Mouse (Mus musculus) left cerebral cortex, postnatal 4 days (tissue): Measurements from ENCODE around the gene Gm8005. TPM values are rescaled to one million over a fixed set of nuclear protein-coding genes. Genes with fewer than 3 reads are reported as not detected.
"Not testable (repeated sequence)": the region's sequence is repeated elsewhere in the genome, so short reads cannot be mapped to it uniquely, and the experiment has no call there.

Experiments used
- DNase-seq: peaks from one replicate; pipeline ENCODE4 v3.0.0-alpha.2; 2022
- intact Hi-C: fragments of 180-260 bp; cut with DNase I; formaldehyde crosslinking; loops from one replicate; pipeline ENCODE4 v1.15.1; 2025
- total RNA-seq, 2 experiments: library from RNA; stranded (reverse); gene quantifications; 2 replicates each; pipeline ENCODE4 v1.2.3; 2021

Gm8005 gene
- total RNA-seq, result not detected

- intact Hi-C loops, DNase-seq: not testable (repeated sequence)
Observed at GRCm38 (mm10) chr14:42439573-42439972, at the start of gene Gm8005. Gm8005 (minus strand) TSS chr14:42439673.

GRCm38 (mm10) chr14:42463581-42463980, 24.1 kb upstream of the Gm8005 start, which contains the start of gene Gm8011:
Gm8011 (plus strand) TSS chr14:42463881.
- DNase-seq, intact Hi-C loops: not testable (repeated sequence)

Other genes with a start within 250 kb of the Gm8005 start
- gene Gm3573, start 248.9 kb downstream of the Gm8005 start, total RNA-seq, result 1 to 10 TPM; 1.6 to 2.2 TPM
- gene Gm17026, start 179.6 kb downstream of the Gm8005 start, total RNA-seq, result not detected
- gene Gm9611, start 142.3 kb downstream of the Gm8005 start, total RNA-seq, result not detected
- not detected for gene Gm7995, start 129.5 kb downstream of the Gm8005 start, total RNA-seq
- not detected for gene Gm8011, start 24.2 kb upstream of the Gm8005 start, total RNA-seq
- not detected for gene Gm8020, start 62.7 kb upstream of the Gm8005 start, total RNA-seq
- not detected for gene Gm8024, start 84.6 kb upstream of the Gm8005 start, total RNA-seq
- not detected for gene Gm17124, start 160.2 kb upstream of the Gm8005 start, total RNA-seq
- not detected for gene Gm3633, start 202.2 kb upstream of the Gm8005 start, total RNA-seq
- gene Gm10378, start 216.3 kb upstream of the Gm8005 start, total RNA-seq, result not detected